Mouse (Mus musculus): Measurements from ENCODE around the gene Oas1g.
"Not testable (repeated sequence)": the region's sequence is repeated elsewhere in the genome, so short reads cannot be mapped to it uniquely, and the experiment has no call there.

- not testable (repeated sequence) for TF ChIP-seq POLR2A (IDR thresholded peaks at IDR 0.05; ENCODE audit: borderline replicate concordance, extremely low read depth, low read depth, low read length); CTCF (IDR thresholded peaks at IDR 0.05; ENCODE audit: insufficient read depth, low read length)
These were observed 6.5 kb upstream of the Oas1g start for GRCm38 (mm10) chr5:120893866-120894265.

Measured in lung, adult 2 months (tissue).